Mouse (Mus musculus): ENCODE data around the gene Cxcl12.

DNA sequence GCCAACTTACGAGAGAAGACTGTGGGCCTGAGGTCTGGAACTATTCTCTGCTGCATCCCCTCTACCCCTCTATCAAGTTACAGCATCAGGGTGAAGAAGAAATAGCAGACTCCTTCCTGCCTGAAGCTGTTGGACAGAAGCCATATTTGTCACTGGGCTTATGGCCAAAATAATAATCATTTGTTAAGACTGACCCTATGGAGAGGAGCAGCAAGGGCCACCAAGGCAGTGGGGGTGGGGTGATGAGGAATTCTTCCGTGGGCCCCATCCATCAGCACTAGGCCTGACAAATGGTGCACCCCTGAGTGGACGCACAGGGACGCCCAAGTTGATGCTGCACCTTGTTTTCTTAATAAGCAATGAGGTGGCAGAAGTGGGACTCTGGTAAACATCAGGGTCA lies 38.9 kb upstream of the Cxcl12 start:
- TF ChIP-seq POLR2A (IDR thresholded peaks at IDR 0.05; ENCODE audit: insufficient read depth, low read length): no peak
- no peak for TF ChIP-seq CTCF (IDR thresholded peaks at IDR 0.05; ENCODE audit: low read depth, low read length)
- TF ChIP-seq EP300 (IDR thresholded peaks at IDR 0.05; ENCODE audit: insufficient read depth, low read depth, low read length): no peak

All from ES-Bruce4 (cell line).